Mouse (Mus musculus) naive thymus-derived CD4-positive, alpha-beta T cell, adult 2 months (primary cell): Measurements from ENCODE around the gene Fkbp8.
"Not testable (repeated sequence)": the region's sequence is repeated elsewhere in the genome, so short reads cannot be mapped to it uniquely, and the experiment has no call there.

Experiments
- DNase-seq: peaks from one replicate; pipeline ENCODE4 v3.0.0-alpha.2; 2011; ENCODE audit warnings: low read depth

Fkbp8 gene

GRCm38 (mm10) chr8:70501820-70502529, 25.5 kb upstream of the Fkbp8 start:
- no peak for DNase-seq

DNA sequence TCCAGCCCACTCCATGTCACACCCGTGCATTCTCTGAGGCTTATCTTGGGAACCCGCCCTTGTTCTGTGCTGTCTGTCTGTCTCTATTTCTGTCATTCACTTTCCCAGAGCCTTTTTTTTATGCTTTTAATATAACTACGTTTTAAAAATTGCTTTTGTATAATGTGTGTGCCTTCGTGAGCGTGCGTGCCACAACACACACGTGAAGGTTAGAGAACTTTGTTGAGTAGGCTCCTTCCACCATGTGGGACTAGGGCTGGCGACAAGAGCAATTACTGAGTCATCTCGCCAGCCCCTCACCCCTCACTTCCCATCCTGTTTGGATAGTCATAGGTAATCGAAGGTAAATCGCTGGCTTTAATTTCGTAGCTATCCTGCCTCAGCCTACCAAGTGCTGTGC, 25.0 kb upstream of the Fkbp8 start:
- no peak for DNase-seq

DNA sequence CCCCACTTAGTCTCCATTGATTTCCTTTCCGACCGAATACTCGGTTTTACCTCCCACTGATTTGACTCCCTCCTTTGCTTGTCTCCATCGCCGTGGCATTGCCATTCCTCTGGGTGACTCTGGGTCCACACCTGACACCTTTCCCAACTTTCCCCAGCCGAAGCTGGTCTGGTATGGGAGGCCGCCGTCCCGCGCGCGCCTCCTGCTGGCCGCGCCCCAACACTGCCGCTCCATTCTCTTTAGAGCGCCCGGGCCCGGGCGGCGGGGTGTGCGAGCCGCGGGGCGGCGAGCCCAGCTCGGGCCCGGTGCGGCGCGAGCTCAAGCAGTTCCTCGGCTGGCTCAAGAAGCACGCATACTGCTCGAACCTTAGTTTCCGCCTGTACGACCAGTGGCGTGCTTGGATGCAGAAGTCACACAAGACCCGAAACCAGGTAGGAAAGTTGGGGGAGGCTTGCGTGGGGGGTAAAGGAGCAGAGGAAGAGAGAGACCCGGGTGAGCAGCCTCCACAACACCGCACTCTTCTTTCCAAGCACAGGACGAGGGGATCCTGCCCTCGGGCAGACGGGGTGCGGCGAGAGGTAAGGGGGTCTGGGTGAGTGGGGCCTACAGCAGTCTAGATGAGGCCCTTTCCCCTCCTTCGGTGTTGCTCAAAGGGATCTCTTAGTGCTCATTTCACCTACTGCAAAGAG, 24.3 kb upstream of the Fkbp8 start:
- DNase-seq: peak; percentile 82

DNA sequence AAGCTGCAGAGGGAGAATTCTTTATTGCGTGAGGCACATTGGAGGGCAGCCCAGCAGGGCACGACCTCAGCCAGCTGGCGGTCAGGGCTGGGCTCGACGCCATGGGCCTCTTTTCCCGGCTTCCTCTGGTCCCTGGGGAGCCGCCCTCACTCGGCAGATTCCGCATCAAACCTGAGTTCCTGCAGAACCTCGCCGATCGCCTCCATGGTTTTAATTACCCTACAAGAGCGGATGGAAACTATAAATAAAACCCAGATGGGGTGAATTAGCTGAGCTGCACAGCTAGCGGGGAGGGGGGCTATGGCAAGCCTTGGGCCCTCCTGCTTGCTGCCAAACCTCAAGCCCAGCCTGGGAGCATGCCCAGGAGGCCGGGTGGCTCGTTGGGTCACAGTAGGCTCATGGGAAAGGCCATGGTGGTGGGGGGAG, 23.2 kb upstream of the Fkbp8 start:
- no peak for DNase-seq

DNA sequence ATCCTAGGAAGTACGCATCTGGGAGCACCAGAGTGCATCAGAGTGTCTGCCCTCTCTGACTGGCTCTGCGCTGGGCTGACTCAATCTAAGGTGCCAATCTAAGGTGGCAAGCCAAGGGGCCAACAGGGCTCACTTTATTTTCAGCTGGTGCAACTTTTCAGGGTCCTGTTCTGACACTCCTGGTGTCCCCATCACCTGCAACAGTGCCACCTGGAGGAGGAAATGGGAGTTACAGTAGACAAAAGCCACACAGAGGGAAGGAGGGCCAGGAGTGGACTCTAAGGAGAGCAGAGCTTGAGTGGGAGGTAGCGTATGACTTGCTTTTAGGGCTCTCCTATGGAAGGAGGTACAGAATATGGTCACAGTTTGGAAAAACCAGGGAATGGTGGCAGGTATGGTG, 22.7 kb upstream of the Fkbp8 start:
- DNase-seq: peak; percentile 88

- no peak for DNase-seq
Observed at GRCm38 (mm10) chr8:70505698-70506327, 21.7 kb upstream of the Fkbp8 start.

GRCm38 (mm10) chr8:70506328-70507026, 21.0 kb upstream of the Fkbp8 start, which contains the start of gene Rex1bd:
Rex1bd (minus strand) TSS chr8:70506752.
- peak; percentile 95 for DNase-seq

DNA sequence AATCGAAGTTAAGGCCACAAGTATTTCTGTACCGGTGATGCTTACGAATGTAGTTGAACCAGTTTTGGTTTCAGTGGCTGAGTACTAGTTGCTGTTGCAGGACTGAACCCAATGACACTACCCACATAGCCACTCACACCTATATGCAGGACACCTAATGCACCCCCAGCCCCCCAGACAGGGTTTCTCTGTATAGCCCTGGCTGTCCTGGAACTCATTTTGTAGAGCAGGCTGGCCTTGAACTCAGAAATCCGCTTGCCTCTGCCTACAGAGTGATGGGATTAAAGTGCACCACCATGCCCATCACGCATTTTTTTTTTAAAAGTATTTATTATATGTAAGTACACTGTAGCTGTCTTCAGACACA, 20.5 kb upstream of the Fkbp8 start:
- no peak for DNase-seq

DNA sequence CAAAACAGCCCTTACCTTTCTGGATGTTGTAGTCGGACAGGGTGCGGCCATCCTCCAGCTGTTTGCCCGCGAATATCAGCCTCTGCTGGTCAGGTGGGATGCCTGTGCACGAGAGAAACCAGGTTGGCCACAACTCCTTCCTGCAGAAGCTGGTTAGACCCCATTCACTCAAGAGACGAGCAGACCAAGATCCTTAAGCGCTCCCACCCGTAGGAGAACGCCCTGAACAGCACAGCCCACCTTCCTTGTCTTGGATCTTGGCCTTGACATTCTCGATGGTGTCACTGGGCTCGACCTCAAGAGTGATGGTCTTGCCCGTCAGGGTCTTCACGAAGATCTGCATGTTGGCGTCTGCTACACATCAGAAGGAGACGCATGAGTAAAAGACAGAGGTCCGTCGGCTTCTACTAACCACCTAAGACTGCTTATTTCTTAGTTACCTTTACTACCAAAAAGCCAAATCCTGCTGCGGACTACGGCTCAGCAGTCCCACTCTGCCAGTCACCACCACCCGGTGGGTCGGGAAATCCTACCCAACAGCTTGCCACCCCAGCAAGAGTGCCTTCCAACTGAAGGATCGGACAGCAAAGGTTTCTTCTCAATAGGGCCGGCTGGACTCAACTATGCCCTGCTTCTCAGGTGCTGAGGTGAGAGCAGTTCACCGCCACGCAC, 18.1 kb upstream of the Fkbp8 start:
- no peak for DNase-seq

GRCm38 (mm10) chr8:70510228-70510915, 17.2 kb upstream of the Fkbp8 start, which contains the start of gene Uba52:
Uba52 (minus strand) TSS chr8:70510801.
- DNase-seq: peak; percentile 99

- not testable (repeated sequence) for DNase-seq
Observed at GRCm38 (mm10) chr8:70511174-70511573, 16.4 kb upstream of the Fkbp8 start.

- no peak for DNase-seq
Observed at GRCm38 (mm10) chr8:70511770-70512169, 15.8 kb upstream of the Fkbp8 start.

DNA sequence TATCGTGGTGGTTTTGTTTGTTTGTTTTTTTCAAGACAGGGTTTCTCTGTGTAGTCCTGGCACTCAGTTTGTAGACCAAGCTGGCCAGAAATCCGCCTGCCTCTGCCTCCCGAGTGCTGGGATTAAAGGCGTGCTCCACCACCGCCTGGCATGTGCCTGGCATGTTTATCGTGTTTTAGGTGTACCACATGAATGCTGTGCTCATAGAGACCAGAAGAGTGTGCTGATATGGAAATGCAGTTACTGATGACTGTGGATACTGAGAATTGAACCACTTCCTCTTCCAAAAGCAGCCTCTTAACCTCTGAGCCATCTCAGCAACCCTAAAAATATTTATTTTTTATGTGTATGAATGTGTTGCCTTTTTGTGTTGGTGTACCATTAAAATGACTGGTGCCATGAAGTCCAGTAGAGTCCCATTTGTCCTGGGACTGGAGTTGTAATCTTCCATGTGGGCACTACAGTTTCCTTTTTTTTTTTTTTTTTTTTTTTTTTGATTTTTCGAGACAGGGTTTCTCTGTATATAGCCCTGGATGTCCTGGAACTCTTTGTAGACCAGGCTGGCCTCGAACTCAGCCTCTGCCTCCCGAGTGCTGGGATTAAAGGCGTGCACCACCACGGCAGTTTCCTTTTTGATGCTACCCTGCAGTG, 15.1 kb upstream of the Fkbp8 start:
- no peak for DNase-seq

DNA sequence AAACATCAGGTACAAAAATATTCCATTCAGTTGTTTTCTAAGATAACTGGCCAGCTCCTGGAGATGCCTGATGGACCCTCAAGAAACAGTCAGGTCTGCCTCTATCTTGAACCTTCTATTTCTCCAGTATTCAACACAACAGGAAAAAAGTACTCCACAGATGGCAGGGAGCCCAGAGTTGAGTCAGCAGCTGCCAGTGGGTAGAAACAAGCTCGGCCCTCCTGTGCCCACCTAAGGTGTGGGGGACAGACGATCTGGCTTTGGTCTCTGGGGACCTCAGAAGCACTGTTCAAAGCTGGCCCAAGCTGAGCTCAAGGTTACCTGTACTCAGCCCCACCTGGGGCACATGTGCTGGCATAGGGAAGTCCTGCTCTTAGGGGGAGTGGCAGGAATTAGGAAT, 14.1 kb upstream of the Fkbp8 start:
- DNase-seq: no peak

DNA sequence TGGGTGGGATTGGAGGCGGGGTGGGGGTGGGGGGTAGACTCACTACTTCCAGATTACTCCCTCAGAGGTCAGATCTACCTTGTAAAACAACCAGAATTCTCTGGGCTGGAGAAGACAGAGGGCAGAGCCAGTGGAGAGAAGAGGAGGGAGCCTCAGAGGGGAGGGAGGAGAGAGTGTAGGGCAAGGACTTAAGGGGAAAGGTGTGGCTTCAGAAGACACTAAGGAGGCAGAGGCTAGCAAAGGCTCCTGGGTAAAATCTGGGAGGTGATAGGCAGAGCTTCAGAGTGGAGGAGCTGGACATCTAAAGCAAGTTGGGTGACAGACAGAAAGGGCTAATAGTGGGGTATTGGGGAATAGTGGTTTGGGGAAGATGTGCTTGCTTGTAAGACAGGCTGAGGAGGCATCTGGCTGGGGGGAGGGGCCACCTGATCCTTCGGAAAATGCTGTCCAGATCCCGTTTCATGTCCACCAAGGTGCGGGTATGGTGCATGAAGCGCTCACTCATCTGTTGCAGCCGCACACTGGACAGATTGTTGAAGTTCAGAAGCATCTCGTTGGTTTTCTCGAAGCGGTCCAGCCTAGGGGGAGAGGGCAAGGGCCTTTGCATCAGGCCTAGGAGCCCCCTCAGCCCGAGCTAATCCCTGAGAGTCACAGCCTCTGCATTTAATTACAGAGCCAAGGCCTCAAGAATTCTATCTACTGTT, 9.4 kb upstream of the Fkbp8 start:
- DNase-seq: no peak

GRCm38 (mm10) chr8:70519043-70519442, 8.5 kb upstream of the Fkbp8 start:
- DNase-seq: no peak

DNA sequence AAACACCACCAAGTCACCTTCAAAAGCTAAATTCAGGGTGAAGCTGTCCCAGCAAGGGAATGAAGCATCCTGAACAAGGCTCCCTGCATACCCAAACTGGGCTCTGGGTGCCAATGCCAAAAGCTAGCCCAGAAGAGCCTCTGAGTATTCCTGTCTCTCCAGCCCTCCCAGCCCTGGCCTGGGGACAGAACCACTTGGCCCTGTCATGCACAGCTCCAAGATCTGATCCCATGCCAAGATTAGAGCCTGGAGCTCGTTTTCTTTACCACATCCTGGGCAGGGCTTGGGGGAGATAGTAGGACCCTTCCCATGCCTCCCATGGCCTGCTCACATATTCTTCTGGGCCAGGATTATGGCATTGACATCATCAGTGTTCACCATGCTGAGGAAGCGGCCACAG, 7.9 kb upstream of the Fkbp8 start:
- DNase-seq: no peak

GRCm38 (mm10) chr8:70522592-70523403, 4.7 kb upstream of the Fkbp8 start:
- peak; percentile 99 for DNase-seq

DNA sequence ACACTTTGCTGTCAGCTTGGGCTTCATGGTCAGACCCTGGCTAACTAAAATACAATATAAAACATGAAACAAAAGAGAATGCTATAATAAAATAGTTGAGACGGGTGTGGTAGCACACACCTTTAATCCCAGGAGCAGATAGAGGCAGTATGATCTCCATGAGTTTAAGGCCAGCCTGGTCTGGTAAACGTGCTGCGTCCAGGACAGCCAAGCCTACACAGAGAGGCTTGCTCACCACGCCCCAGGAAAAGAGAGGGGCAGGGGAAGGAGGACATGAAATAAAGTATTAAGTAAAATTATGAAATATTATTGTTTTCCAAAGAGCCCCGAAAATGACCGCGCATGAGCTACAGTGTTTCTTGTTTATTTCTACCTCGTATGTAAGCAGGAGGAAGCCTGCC, 413 bp upstream of the Fkbp8 start:
- peak; percentile 41 for DNase-seq
